Mouse (Mus musculus): ENCODE results near the gene Opn3.
A peak's percentile ranks its signal among the peaks of the same experiment; 100 is the strongest.

Opn3 gene

DNA sequence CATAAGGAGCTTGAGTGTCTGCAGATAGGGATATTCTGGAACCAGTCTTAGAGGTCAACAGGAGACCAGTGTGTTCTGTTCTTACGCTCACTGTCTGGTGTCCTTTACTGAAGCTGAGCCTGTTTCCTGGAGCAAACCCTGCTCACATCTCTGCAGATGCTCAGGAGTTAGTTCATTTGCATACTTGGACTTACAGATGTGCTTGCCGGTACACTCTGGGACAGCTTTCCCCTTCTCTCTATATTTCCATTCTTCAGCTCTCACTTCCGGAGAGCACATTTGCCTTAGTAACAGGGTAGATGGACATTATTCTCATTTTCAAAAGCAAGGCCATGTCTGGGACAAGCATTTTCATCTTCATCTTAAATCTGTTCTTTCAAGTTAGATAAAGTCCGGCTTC is 44.0 kb downstream of the Opn3 start:
- no peak for DNase-seq

DNA sequence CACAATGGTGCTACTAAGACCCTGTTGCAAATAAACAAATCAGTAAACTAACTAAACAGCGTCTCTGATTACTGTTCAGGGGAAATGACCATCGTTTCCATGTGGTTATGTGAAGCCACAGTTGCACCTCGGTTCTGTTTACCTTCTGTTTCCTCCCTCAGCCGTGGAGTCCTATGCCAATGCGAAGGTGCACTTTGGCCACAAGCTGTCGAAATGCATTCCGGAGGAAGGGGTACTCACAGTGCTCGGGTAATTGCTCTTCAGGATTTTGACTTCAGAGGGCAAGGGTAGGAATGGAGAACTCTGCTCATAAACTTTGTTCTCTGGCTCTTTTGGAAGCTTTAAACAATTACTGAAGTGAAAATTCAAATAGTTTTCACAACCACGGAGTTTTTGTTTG is 45.6 kb downstream of the Opn3 start:
- DNase-seq: peak; percentile 71 to 86

DNA sequence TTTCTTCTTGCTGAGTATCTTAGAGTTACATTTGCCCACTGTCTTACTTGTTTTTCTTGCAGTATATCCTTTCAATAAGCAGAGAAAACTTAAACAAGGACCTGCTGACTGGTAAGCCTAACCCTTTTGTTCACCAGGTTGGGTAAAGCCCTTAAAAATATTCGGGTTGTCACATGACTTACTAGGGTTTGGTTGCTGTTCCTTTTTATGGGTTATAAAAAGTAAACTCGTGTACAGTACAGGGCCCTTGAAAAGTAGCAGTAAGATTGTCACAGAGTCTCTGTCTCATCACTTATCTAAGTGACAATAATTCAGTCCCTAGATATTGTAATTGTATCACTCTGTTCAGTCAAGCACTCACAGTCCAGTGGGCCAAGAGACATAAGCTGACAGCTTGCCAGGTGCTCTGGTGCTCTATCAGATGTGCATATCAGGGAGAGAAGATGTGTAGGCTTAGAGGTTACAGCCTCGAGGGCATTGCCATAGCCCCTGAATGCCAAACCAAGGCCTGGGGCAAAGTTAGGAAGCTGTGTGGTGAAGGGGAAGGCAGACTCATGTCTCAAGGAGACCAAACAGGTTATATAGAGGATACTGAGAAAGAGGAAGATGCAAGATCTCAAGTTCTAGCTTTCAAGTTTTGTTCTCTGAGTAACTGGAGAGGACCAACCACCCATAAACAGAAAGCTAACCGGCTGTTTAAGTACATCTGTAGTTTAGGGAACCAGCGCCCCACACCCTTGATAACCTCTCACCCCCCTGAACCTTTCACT is 48.9 kb downstream of the Opn3 start:
- no peak for DNase-seq

DNA sequence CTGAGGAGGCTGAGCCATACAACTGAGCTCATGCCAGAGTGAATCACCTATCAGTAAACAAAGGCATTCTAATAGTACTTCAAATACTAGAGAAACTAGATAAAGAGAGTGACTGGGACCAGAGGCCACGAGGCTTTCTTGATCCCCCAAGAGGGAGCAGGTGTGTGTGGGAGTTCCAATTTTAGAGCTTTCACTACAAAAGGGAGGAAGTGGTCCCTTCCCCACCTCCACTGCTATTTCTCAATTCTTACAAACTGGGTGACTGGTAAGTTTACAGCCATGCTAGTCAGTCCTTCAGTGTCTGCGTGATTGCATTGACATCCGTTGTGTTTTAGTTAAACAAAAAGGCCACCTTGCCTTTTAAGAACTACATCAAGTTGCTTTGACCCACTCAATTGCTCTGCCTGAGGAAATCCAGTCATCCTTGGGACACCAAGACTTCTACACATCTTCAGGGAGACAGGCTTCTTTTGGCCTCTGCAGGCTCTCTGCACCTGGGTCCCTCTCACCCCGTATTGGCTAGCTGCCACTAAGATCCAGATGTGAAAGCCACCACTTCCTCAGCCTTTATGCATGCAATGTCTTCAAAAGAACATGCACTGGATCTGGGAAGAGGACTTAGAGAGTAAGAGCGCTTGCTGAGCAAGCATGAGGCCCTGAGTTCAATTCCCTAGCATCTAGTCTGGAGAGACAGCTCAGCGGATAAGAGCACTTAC is 52.0 kb downstream of the Opn3 start:
- DNase-seq: no peak

DNA sequence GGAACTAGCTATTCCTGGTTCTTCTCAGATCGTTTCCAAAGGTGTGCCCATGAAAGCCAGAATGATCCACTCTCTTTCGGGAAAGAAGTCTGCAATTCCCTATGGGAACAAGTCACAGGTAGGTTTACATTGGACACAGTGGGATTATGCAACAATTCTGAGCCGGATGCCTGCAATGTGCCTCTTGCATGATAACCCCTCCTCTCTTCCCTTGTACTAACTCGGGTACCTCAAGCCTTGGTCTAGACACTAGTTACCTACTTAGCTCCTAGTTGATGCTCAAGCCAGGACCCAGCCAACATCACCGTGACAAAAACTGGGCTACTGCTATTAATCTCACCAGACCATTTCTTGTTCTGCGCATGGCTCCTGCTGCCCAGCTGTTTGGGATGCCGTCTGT is 53.5 kb downstream of the Opn3 start:
- DNase-seq: no peak

DNA sequence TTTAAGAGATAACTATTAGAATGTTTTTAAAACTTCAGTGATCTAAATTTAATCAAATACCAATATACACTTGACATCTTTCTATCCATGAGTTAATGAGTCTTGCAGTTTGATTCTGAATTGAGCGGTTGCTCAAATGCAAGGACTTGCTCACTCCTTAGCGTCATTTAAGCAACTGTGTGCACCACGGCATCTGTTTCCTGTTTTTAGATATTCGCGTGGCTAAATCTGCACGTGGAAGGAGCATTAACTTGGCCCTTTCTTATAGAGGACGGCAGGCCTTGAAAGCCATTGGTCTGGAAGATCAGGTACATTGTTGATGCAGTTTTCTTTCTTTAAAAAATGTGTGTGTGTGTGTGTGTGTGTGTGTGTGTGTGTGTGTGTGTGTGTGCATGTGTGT is 54.9 kb downstream of the Opn3 start:
- no peak for DNase-seq

DNA sequence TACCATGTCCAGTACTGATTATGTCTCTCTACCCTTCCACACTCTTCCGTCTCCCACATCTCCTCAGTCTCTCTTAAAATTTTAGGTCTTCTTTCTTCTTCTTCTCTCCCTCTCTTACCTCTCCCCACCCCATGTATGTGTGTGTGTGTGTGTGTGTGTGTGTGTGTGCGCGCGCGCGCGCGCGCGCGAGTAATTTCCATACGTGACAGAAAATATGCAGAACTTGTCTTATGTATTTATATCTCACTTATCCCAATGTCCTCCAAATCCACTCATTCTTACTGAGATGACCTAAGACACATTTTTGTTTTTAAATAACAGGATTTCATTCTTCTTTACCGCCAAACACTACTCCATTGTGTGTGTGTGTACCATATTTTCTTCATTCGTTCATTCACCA is 60.1 kb downstream of the Opn3 start:
- DNase-seq: no peak

DNA sequence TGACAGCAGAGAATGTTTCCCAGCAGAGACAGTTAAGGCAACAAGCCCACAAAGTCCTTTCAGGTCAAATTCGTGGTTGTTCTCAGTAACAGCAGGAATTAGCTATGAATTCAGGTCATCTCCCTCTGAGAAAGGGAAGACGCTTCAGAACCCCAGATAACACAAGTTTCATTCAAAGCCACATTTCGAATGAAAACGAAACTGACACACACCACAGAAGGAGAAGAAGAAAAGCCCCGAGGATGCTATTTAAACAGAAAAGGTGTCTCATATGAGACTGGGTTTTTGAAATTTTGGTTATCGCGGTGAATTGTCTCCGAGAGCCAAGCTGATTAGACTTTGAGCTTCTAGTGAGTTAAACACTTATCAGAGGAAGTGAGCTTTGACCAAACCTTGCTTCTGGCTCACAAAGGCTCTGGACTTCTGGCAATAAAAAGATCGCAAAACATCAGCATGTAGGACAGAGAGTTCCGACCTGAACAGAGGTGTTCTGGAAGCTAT is 60.8 kb downstream of the Opn3 start:
- peak; percentile 58 to 80 for DNase-seq

DNA sequence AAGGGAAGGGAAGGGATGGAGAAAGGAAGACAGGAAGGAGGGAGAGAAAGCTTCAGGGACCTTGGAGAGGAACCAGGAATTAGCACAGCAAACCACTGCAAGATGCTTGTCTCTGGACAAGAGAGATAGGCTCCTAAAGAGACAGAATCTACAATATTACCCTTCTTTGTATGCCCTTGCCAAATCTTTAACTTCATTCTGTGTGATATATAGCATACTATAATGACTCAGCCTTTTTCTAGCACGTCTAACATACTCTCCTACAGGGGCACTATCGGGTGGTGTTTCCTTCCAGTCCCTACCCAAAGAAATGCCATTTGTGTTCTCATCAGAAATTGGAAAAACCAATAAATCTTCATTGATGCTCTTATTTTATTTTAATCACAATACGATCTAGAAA is 61.5 kb downstream of the Opn3 start:
- DNase-seq: no peak

DNA sequence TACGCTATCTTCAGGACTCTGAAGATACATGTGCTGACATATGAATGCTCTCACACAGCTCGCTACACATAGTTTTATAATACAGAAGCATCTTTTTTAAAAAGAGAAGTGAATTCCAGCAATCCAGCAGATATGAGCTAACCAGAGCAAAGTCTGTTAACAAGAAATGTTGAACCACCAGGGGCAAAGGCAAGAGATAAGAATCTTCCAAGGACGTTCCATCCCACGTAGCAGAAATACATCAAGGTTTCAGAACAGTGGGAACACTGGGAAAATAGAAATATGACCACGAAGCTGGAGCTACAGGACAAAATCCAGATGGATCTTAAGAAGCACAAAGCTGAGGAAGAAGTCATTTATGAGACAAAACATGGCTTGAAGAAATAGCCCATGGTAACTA is 62.2 kb downstream of the Opn3 start:
- DNase-seq: no peak

DNA sequence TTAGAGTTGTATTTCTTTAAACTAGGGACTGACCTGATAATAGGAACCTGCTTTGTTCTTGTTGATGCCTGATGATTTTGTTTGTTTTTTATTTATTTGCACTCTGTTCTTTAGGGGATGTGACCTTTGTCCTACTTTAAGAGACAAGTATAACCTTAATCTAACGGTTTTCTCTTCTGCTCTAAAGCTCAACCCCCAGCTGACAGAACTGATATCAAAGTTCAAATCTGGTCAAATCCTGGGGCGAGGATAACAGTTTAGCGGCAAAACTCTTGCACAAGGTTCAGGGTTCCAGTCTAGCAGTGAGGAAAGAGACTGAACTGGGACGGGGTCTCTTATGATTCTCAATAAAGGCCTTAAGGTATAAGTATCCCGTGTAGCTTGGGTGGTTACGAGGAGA is 63.3 kb downstream of the Opn3 start:
- no peak for DNase-seq

DNA sequence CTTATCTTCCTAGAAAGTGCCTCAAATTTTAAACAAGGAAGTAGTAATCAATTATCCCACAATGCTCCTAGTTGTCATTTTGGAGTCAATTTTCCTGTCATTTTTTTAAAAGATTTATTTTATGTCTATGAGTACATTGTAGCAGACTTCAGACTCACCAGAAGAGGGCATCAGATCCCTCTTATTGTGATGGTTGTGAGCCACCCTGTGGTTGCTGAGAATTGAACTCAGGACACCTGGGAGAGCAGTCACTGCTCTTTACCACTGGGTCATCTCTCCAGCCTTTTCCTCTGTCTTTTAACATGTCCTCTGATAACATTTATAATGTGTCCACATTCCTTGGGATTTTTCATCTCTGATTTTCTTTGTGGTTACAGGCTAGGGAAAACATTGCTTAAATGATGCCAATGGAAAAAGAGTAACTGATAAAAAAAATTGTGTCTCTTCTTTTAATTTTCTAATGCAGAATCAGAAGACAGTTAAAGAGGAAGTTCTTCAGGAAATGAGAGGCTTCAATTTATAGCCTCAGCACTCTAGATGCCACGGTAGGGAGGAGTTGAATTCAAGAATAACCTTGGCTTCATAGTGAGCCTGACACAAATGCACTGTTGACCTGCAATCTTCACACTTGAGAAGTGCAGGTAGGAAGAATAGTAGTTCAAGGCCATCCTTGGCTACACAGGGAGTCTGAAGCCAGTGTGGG is 66.4 kb downstream of the Opn3 start:
- DNase-seq: peak; percentile 31 to 35

DNA sequence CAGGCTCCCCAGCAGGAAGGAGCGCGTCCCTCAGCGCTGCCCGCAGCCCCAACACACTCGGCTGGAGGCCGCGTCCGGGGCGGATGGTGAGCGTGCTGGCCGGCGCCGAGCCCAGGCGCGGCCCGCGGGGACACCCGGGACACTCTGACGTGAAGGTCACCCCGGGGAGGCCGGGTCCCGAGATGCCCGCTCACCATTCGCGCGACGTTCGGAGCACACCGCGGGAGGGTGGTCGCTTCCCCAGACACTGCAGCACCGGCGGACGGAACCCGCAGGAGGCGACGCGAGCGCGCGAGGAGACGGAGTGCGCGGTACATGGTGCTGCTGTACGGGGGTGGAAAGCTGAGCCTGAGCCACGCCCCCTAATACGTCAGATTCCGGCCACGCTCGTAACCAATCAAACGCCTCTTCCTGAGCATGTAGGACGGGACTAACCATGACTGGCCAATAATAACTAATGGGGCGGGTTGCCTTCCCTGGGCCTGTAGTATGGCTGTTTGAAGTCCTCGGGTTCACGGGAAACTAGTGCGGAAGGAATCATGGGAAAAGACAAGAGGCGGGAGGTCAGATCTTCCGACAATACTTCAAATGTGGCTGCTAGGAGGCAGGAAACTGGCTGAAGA is 67.2 kb downstream of the Opn3 start, which contains the start of gene Fh1:
Gene Fh1, minus strand, starts transcription at position 379 of the 623 bp plus-strand sequence.
- peak; percentile 96 to 98 for DNase-seq

DNA sequence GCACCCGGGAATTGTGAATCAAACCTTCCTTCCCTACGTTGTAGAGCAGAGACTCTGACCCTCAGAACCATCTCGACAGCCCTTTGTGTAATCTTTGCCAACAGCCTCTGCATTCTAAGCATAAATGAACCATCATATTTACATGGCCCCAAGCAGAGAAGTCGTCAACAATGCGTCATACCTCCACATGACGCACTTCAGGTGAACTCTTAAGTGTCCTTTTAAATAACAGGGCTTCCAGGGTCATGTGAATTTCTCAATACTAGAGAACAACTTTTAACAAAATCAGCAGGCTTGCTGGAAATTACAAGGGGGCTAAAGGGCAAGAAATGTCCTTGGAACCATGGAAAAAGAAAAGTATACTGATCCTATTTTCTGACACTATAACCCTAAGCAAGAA is 68.9 kb downstream of the Opn3 start:
- peak in 1 of 2 experiments; percentile 42 for DNase-seq

DNA sequence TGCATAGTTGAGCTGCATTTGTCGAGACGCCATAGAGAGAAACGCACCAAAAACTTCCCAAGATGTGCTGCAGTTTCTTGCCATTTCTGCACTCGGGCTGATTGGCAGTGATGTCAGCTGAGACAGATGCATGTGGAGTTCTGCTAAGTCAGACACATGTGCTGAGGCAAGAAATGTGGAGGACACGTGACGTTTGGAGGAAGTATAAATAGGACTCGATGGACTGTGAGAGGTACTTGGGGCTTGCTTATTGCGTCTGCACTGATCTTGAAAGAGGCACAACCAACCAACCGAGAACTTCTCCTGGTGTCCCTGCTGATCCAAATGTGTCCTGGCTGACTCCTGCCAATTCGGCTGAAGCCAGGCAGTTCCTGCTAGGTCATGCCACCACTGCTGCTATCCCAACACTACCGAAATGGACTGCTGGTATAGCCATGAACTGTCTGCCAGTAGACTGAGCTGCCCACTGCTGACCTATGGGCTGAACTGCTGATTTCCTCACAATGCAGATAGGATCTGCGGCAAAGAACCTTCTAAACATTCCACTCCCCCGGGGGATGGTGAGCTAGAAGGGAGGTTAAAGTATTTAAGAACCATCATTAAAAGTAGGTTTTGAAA is 72.7 kb downstream of the Opn3 start, which contains the start of gene Kmo:
Gene Kmo, plus strand, starts transcription at position 568 of the 618 bp plus-strand sequence.
- no peak for DNase-seq

DNA sequence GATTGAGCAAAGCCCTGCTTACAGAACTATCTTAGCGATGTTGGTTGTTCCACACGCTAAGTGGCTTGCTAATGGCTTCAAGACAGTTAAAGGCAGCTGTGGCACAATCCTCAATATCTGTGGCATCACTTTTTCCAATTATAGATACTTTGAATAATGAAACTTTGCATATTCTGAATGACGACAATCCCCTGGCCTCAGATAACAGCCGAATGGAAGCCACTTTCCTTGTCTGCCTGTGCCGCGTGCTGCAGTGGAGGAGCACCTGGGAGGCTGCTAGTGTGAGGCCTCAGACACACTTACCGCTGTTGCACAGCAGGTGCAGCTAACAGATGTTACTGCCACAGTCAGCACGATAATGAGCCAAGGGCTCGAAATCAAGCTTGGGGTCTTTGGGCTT is 77.6 kb downstream of the Opn3 start:
- no peak for DNase-seq

All from kidney, postnatal 36 days (tissue).